15 mouse cellular contexts compared by ENCODE assay signal in genomic region chr19:5834260-5834925, GRCm38 (mm10). TPM values are rescaled to one million over a fixed set of nuclear protein-coding genes. Genes with fewer than 3 reads are reported as not detected.
DNase-seq lines count a peak whose midpoint lies in the region; ATAC-seq lines count a peak whose summit lies in the region.
"Had no signal": no experiment of that assay in that cellular context is flagged by ENCODE, and none has a peak within 500 bp of the region (broad histone marks: within the 10 kb centered on the region; RNA-seq: fewer than 3 reads in every experiment).

No protein-coding gene starts in this region.

- peak; percentile 59 for DNase-seq in gastrocnemius, adult 18-20 months (ENCODE audit: low spot score)
- DNase-seq in gastrocnemius, adult 8-10 months (ENCODE audit: low spot score in 2 of 2): no peak
- DNase-seq in lung, postnatal 25 days (ENCODE audit: low spot score): no peak
- peak; percentile 57 to 64 for DNase-seq in kidney, adult 8-10 months
- peak; percentile 37 to 81 for DNase-seq in lung, postnatal 4 days
- DNase-seq: cerebellum, adult 18-20 months; forebrain, postnatal 0 days had no signal

- no peaks in the 10 kb centered on the region for H3K36me3 ChIP-seq in lung, embryonic 15.5 days
- no peaks in the 10 kb centered on the region for H3K36me3 ChIP-seq in forebrain, embryonic 15.5 days
- no peaks in the 10 kb centered on the region for H3K36me3 ChIP-seq in midbrain, embryonic 13.5 days
- H3K36me3 ChIP-seq: embryonic facial prominence, embryonic 13.5 days; limb, embryonic 15.5 days had no signal

- no peaks in the 10 kb centered on the region for H3K9me3 ChIP-seq in lung, embryonic 15.5 days
- H3K9me3 ChIP-seq in forebrain, embryonic 15.5 days: no peaks in the 10 kb centered on the region
- no peaks in the 10 kb centered on the region for H3K9me3 ChIP-seq in midbrain, embryonic 13.5 days
- H3K9me3 ChIP-seq: embryonic facial prominence, embryonic 13.5 days; limb, embryonic 15.5 days had no signal

- H3K4me2 ChIP-seq in lung, embryonic 15.5 days: no peak overlapping the region; the same call in 1 of the 2 replicates
- H3K4me2 ChIP-seq in forebrain, embryonic 15.5 days (replicated peaks): no peak overlapping the region
- no peak overlapping the region for H3K4me2 ChIP-seq in midbrain, embryonic 13.5 days (replicated peaks)
- H3K4me2 ChIP-seq: embryonic facial prominence, embryonic 13.5 days; heart, embryonic 11.5 days; limb, embryonic 15.5 days had no signal

- no peaks in the 10 kb centered on the region for H3K27me3 ChIP-seq in lung, embryonic 15.5 days
- no peaks in the 10 kb centered on the region for H3K27me3 ChIP-seq in forebrain, embryonic 15.5 days
- no peaks in the 10 kb centered on the region for H3K27me3 ChIP-seq in midbrain, embryonic 13.5 days
- H3K27me3 ChIP-seq: embryonic facial prominence, embryonic 13.5 days; limb, embryonic 15.5 days had no signal

- ATAC-seq in lung, embryonic 15.5 days (ENCODE audit: borderline replicate concordance, extremely low read depth, low FRiP score, low TSS enrichment): peak; percentile 46
- ATAC-seq in forebrain, embryonic 15.5 days (replicated peaks): no peak
- ATAC-seq in midbrain, embryonic 13.5 days: no peak
- ATAC-seq: forebrain, postnatal 0 days; hindbrain, postnatal 0 days; midbrain, embryonic 16.5 days had no signal

- H3K4me3 ChIP-seq in lung, embryonic 15.5 days: no peak overlapping the region
- no peak overlapping the region for H3K4me3 ChIP-seq in forebrain, embryonic 15.5 days
- no peak overlapping the region for H3K4me3 ChIP-seq in midbrain, embryonic 13.5 days (replicated peaks)
- H3K4me3 ChIP-seq: embryonic facial prominence, embryonic 13.5 days; limb, embryonic 15.5 days had no signal

- H3K27ac ChIP-seq in lung, embryonic 15.5 days: no peak overlapping the region
- H3K27ac ChIP-seq in forebrain, embryonic 15.5 days (replicated peaks): no peak overlapping the region
- H3K27ac ChIP-seq in midbrain, embryonic 13.5 days: no peak overlapping the region
- H3K27ac ChIP-seq: embryonic facial prominence, embryonic 13.5 days; hindbrain, postnatal 0 days; limb, embryonic 15.5 days had no signal

- WGBS in lung, embryonic 15.5 days: 68% methylated on average over 12 of the region's 12 CpGs
- WGBS in forebrain, embryonic 15.5 days: 93% methylated on average over 12 of the region's 12 CpGs
- 93% methylated on average over 12 of the region's 12 CpGs for WGBS in midbrain, embryonic 13.5 days

- no peak overlapping the region for H3K9ac ChIP-seq in lung, embryonic 15.5 days
- H3K9ac ChIP-seq in forebrain, embryonic 15.5 days (replicated peaks): no peak overlapping the region
- H3K9ac ChIP-seq in midbrain, embryonic 13.5 days (replicated peaks): no peak overlapping the region
- H3K9ac ChIP-seq: embryonic facial prominence, embryonic 13.5 days; forebrain, postnatal 0 days; limb, embryonic 15.5 days had no signal

- H3K4me1 ChIP-seq in lung, embryonic 15.5 days: peaks cover 25% of the 10 kb centered on the region
- no peaks in the 10 kb centered on the region for H3K4me1 ChIP-seq in forebrain, embryonic 15.5 days
- H3K4me1 ChIP-seq in midbrain, embryonic 13.5 days (replicated peaks): peaks cover 2% of the 10 kb centered on the region; the same call in 1 of the 2 replicates
- H3K4me1 ChIP-seq: embryonic facial prominence, embryonic 13.5 days had no signal

RNA-seq across cellular contexts. Expression of gene Frmd8, which starts 40.7 kb away (rescaled TPM):
- 1 to 10 TPM; 2.9 to 3.2 TPM for total RNA-seq in gastrocnemius, adult 18-20 months (2021)
- total RNA-seq in gastrocnemius, adult 8-10 months (2022): 1 to 10 TPM; 2.7 to 4.5 (median 3.0) TPM
- polyA plus RNA-seq in lung, embryonic 15.5 days (2015; fragmentation: Nextera tagmentation; extraction: Ambion mirVana): 50.7 and 53.0 TPM in 2 replicates
- polyA plus RNA-seq in forebrain, embryonic 15.5 days (2015; fragmentation: Nextera tagmentation; extraction: Ambion mirVana): 19.5 and 23.3 TPM in 2 replicates
- 16.8 and 19.0 TPM in 2 replicates for polyA plus RNA-seq in midbrain, embryonic 13.5 days (2015; fragmentation: Nextera tagmentation; extraction: Ambion mirVana)

RNA-seq across cellular contexts. Expression of gene Slc25a45, which starts 43.2 kb away (rescaled TPM):
- under 1 TPM; 0.59 to 0.90 TPM for total RNA-seq in gastrocnemius, adult 18-20 months (2021)
- total RNA-seq in gastrocnemius, adult 8-10 months (2022): 1 to 10 TPM in 3 of 4 experiments, under 1 TPM in 1; 0.80 to 1.3 (median 1.1) TPM
- polyA plus RNA-seq in lung, embryonic 15.5 days (2015; fragmentation: Nextera tagmentation; extraction: Ambion mirVana): 4.2 and 5.6 TPM in 2 replicates
- 1.2 and 1.7 TPM in 2 replicates for polyA plus RNA-seq in forebrain, embryonic 15.5 days (2015; fragmentation: Nextera tagmentation; extraction: Ambion mirVana)
- polyA plus RNA-seq in midbrain, embryonic 13.5 days (2015; fragmentation: Nextera tagmentation; extraction: Ambion mirVana): 1.4 and 2.0 TPM in 2 replicates

RNA-seq across cellular contexts. Expression of gene Tigd3, which starts 59.6 kb away (rescaled TPM):
- under 1 TPM; 0.21 TPM for total RNA-seq in gastrocnemius, adult 18-20 months (2021)
- under 1 TPM; 0.12 to 0.34 (median 0.26) TPM for total RNA-seq in gastrocnemius, adult 8-10 months (2022)
- polyA plus RNA-seq in lung, embryonic 15.5 days (2015; fragmentation: Nextera tagmentation; extraction: Ambion mirVana): 3.2 and 3.6 TPM in 2 replicates
- 12.9 and 14.3 TPM in 2 replicates for polyA plus RNA-seq in forebrain, embryonic 15.5 days (2015; fragmentation: Nextera tagmentation; extraction: Ambion mirVana)
- polyA plus RNA-seq in midbrain, embryonic 13.5 days (2015; fragmentation: Nextera tagmentation; extraction: Ambion mirVana): 16.4 and 16.9 TPM in 2 replicates

Comparison
In these comparisons a context has a peak if more than half of its experiments do, and no peak if none do; other contexts are left out.
1. DNase-seq: peak in gastrocnemius, adult 18-20 months (single experiment), kidney, adult 8-10 months (2 of 2) and lung, postnatal 4 days (2 of 2); none in gastrocnemius, adult 8-10 months (0 of 2) and lung, postnatal 25 days (single experiment).